Mouse (Mus musculus) ovary, adult 18-20 months (tissue): ENCODE results near the gene Pola1.
A peak's percentile ranks its signal among the peaks of the same experiment; 100 is the strongest.

Experiments used
- DNase-seq: peaks from one replicate; pipeline ENCODE4 v3.0.0; 2022; ENCODE audit warnings: low spot score, mixed read lengths

Pola1 gene

GRCm38 (mm10) chrX:93631657-93632449 is at the start of gene Pola1:
Gene Pola1 (minus strand): TSS chrX:93632155.
- peak; percentile 83 for DNase-seq

DNA sequence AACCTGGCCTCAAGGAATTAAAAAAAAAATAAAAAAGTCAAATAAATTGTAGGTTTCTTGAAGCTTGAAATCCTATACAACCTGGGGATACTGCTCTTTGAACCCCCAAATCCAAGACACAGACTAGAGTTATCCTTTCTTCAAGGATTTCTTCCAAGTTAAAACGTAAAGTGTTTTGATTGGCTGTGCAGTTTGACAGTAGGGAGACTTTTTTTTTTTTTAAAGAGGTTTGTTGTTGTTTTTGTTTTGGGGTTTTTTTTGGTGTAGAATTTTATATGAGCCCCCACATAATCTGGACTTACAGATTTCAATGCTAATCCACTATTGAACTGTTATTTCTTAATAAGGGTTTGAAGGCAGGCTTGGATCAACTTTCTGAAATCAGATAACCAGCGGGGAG is 44.3 kb upstream of the Pola1 start:
- no peak for DNase-seq

GRCm38 (mm10) chrX:93674836-93675795 is 43.2 kb upstream of the Pola1 start:
- DNase-seq = peak; percentile 66

GRCm38 (mm10) chrX:93674432-93674831 is 42.5 kb upstream of the Pola1 start:
- no peak for DNase-seq

- no peak for DNase-seq
Observed at GRCm38 (mm10) chrX:93664787-93665186, 32.8 kb upstream of the Pola1 start.

- DNase-seq = no peak
Observed at GRCm38 (mm10) chrX:93663919-93664586, 32.1 kb upstream of the Pola1 start.

DNA sequence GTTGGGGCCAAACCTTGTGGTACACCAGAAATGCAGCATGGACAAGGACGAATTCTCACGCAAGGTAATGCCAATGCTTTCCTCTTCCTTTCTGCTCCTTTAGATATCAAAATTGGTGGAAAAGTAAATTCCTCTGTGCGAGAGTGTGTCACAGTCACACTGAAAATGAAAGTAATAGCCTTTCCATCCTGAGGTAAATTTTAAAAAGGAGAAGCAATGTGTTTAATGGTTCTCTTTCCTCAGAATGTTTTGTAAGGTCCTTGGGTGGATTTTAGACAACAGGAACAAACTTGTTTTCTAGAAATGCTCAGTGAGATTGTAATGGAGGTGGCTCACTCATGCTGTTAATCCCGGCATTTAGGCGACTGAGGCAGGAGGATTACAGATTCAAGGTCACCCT is 23.2 kb upstream of the Pola1 start:
- DNase-seq = no peak

DNA sequence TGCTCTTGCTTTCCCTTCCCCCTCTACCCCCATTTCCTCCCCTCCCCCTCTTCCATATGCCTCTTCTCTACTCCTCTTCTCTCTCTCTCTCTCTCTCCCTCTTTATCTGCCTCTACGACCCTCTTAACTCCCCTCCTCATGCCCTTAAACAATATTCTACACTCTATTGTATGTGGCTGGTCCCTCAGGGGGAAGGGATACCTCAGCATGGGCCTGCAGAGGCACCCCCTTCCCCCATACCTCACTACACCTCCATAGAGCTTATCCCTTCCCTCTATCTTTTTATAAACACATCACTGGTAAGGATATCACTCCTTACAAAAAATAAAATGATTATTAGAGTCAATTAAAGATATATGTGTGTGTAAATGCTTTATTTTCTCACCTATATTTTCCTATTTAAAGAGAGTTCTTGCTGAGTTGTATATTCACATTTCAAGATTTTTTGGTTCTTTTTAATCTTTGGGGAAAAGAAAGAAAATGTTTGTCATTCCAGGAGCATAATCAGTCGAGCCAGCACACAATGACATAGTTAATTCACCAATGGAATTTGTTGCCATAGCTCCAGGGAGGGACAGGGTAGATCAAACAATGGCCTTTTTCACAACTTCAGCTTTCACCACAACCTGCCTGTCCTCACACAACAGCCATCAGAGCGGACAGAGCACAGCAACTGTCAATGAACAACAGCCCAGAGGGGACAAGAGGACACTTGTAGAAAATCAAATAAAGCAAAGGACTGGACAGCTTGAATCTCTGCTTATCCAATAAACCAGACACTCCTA is 22.5 kb upstream of the Pola1 start, which contains the start of gene Pcyt1b:
Pcyt1b (plus strand) TSS at position 646 of the 785 bp plus-strand sequence.
- DNase-seq = no peak

GRCm38 (mm10) chrX:93650738-93651137 is 18.8 kb upstream of the Pola1 start:
- DNase-seq = no peak

DNA sequence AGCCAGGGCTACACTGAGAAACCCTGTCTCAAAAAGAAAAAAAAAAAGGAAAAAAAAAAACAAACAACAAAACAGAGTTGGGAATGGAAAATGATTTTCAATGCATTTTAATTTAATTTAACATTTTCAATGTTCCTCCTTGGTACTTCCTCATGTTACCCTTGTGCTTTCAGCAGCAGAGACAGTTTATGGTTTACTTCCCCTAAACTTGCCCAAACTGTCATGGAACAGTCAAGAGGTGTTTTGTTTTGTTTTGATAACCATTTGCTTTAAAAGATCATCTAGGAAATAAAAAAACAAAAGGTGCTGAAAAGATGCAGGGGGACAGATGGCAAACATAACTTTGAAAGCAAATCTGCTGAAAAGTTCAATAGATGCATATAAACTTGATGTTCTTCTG is 12.1 kb upstream of the Pola1 start:
- DNase-seq = no peak

DNA sequence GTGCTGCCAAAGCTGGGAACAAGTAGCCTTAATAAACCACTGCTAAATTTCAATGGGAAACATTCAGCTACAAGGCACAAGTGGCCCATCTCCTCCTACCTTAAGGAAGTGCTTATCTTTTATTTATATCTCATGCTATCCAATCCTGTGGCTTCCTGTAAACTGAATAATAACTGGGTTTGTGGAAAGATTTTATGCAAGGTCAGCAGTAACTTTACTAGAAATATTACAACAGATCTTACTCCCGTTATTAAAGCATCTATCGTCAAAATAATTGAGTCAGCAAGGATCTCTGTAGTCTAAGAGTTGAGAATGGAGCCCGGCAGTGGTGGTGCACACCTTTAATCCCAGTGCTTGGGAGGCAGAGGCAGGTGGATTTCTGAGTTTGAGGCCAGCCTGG is 11.6 kb upstream of the Pola1 start:
- no peak for DNase-seq

DNA sequence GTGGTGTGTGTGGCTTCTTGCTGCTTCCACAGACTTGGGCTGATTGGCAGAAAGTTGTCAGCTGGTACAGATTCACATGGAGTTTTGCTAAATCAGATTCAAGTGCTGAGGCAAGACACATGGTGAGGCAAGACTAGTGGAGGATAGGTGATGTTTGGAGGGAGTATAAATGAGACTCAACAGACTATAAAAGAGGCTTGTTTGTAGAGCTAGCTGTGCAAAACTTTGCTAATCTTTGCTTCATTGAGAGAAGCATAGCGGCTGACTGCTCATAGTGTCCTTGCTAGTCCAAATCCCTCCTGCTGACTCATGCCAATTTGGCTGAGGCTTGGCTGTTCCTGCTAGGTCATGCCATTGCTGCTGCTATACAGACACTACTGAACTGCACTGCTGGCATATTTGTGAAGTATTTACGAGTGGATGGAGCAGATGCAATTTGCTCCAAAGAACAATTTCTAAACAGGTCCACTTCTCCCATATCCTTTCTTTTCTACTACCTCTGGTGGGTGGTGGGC is 3.0 kb upstream of the Pola1 start:
- peak; percentile 12 for DNase-seq

DNA sequence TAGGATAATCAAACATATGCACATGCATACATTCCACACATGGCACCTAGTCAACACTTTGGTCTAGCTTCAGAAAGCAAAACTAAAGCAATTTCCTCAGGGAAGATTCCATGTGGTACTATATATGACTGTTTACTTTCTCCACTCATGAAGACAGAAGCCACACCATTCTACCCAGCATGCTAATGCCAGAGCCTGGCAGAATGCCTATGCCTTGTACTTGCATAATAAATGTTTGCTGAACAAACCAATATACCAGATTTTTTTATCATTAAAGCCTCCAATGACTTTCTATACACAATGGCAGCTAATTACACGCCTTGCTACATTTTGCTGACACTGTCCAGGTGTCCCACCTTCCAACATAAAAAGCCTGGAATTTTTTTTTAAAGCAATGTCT is 1.7 kb downstream of the Pola1 start:
- no peak for DNase-seq

DNA sequence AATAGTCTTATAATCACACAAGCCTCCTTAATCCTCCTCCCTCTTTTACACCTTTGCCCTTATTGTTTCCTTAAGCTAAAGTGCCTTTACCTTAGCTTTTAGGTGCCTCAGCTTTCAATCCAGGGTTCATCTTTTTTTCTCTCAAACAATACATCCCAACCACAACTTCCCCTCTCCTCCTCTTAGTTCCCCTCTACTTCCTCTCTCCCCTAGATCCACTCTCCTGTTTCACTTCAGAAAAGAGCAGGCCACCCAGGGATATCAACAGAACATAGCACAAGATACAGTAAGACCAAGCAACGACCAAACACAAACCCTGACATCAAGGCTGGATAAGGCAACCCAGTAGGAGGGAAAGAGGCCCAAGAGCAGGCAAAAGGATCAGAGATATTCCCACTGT is 29.7 kb downstream of the Pola1 start:
- no peak for DNase-seq

DNA sequence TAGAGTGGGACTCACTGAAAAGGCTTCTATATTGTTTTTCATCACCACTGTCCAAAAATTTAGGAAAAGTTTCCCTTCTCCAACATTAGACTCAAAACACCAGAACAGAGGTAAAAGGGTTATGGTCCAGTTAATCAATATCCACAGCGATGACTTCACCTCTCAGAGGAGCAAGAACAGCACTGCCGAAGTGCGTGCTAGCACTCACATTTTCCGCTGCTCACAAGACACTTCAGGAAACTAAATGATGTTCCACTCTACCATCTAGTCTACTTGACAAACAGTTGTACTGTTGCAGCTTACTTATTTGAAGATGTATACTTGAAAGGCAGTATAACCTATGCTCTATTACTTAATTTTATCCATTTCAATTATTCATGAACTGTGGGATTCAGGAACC is 37.7 kb downstream of the Pola1 start:
- DNase-seq = no peak

- no peak for DNase-seq
Observed at GRCm38 (mm10) chrX:93580931-93581330, 51.0 kb downstream of the Pola1 start.

DNA sequence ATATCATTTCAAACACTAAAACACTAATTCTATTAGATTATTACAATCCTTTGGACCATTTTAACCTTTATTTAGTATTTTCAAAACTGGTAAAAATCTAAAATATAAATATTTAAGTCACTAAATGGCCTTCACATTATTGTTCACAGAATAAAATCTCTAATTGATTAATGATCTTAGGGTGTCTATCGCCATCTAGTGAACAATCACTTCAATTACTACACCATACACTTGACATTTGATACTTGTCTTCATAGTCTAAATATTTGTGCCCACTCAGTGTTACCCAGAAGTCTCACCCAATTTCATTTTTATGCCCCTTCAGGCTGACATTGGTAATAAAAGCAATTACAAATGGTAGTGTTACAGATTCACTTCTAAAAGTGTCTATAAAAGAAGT is 74.8 kb downstream of the Pola1 start:
- no peak for DNase-seq

- no peak for DNase-seq
Observed at GRCm38 (mm10) chrX:93539779-93540178, 92.2 kb downstream of the Pola1 start.

- DNase-seq = no peak
Observed at GRCm38 (mm10) chrX:93502865-93503353, 129.0 kb downstream of the Pola1 start.

- no peak for DNase-seq
Observed at GRCm38 (mm10) chrX:93497597-93497996, 134.4 kb downstream of the Pola1 start.

- no peak for DNase-seq
Observed at GRCm38 (mm10) chrX:93465711-93466110, 166.2 kb downstream of the Pola1 start.
